Mouse (Mus musculus) cerebellum, adult 18-20 months (tissue): Measurements from ENCODE around the gene Smco3.
"Not testable (repeated sequence)": the region's sequence is repeated elsewhere in the genome, so short reads cannot be mapped to it uniquely, and the experiment has no call there.

ENCODE experiments used
- DNase-seq, 2 experiments: peaks; one replicate each; pipeline ENCODE4 v3.0.0; 2021

Gene Smco3

GRCm38 (mm10) chr6:136835352-136835751 is at the start of gene Smco3:
Gene Smco3, minus strand, starts transcription at chr6:136835452.
- DNase-seq = no peak

- DNase-seq = not testable (repeated sequence)
Observed at GRCm38 (mm10) chr6:136884766-136885165, 49.5 kb upstream of the Smco3 start.

GRCm38 (mm10) chr6:136883961-136884360 is 48.7 kb upstream of the Smco3 start:
- no peak for DNase-seq

DNA sequence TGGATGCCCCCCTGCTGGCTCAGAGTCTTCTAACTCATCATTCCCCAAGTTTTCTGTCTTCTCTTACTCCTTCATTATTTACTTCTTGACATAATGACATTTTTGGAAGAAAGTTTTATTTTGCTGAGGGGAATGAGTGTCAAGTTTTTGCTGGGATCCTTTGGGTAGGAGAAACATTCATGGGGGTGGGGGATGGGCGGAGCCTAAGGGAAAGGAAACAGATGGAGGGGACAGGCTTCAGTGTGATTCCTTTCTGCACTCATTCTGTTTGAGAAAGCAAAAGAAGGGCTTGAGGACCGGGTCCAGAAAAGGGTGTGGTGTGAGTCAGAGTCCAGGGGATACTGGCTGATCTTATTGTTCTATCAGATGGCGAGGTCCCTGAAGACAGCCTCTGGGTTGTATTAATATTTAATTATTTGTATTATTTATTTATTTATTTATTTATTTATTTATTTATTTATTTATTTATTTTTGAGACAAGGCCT is 48.2 kb upstream of the Smco3 start:
- DNase-seq = no peak

- DNase-seq = no peak
Observed at GRCm38 (mm10) chr6:136881678-136882077, 46.4 kb upstream of the Smco3 start.

DNA sequence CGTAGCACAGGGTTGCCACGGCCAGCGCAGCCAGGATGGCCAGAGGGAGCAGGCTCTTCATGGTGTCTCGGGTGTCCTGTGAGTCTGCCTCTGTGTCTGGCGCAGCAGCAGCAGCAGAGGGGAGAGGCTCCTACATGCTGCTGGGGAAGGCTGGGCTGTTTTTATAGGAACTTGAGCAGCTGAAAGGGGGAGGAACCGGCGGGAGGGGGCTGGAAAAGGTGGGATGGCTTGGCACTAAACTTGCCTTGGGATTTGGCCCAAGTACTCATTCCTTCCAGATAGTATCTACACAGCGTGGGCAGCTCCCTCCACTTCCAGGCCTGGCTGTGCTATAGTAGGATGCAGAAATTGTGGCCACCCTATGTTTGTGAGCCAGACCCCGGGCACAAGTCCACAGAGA is 40.4 kb upstream of the Smco3 start, which contains the start of gene Mgp:
Gene Mgp, minus strand, starts transcription at position 154 of the 400 bp plus-strand sequence.
- DNase-seq = no peak

GRCm38 (mm10) chr6:136874599-136874998 is 39.3 kb upstream of the Smco3 start:
- no peak for DNase-seq

- no peak for DNase-seq
Observed at GRCm38 (mm10) chr6:136868921-136869320, 33.7 kb upstream of the Smco3 start.

GRCm38 (mm10) chr6:136866150-136866549 is 30.9 kb upstream of the Smco3 start:
- DNase-seq = no peak

DNA sequence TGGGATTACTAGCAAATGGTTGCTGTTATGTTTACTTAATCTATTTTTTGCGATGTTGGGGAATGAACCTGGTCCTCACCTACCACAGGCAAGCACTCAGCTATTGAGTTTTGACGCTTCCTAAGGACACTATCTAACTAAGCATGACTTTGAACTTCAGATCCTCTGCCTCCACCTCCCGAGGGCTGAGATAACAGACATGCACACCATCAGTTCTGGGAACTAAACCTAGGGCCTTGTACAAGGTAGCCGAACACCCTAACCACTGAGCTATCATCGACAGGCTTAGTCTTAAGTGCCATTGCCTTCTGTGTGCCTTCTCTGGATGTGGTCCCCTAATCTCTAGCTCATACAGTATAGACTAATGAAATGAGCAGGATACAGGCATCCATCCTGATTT is 30.1 kb upstream of the Smco3 start:
- no peak for DNase-seq

DNA sequence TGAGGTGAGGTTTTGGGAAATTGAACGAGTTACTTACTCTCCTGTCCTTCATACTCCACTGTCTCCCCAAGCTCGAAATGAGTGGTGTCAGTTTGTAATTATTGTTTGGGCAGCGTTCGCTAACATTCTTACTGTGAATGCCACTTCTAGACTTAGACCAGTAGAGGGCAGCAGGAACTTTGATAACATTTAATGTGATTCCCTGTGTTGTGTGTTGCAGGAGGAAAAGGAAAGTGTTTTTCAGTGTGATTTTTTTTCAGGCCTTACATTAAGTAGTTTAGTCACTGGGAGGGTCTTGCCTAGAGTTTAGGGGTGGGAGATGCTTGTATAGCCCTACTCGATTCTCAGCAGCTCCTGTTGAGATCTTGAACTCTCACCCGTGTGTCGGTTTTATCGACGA is 25.8 kb upstream of the Smco3 start:
- DNase-seq = peak in 1 of 2 experiments; percentile 6

GRCm38 (mm10) chr6:136858420-136858819 is 23.2 kb upstream of the Smco3 start:
- no peak for DNase-seq

GRCm38 (mm10) chr6:136857873-136858260 is 22.6 kb upstream of the Smco3 start:
- no peak for DNase-seq

DNA sequence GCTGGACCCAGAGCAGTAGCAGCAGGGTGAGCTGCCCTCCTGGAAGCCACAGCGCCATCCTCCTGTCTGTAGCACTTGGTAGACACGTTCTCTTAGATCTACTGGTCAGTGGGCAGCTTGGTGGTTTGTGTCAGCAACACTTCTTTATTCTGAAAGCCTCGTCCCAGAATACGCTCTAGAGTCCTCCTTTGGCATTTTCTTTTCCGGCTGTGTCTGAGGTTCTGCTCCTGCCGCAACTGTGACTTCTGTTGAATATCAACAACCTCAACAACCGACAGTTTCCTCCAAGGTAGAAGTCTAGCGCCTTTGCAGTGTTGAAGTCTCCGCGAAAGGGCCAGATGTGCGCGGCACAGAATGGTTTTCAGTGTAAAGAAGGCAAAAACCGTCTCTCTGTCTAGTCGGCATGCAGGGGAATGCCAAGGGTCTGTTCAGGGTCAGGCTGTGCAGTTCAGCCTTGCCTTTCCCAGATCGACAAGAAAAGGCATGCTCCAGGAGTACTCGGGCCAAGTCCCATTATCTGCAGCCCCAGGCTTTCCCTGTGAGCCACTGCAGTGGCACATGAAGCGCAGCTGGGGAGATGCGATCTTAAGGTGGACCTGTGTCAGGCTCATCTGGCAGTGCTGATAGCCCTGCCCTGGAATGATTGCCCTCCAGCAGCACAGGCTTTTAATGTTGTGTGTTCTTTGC is 22.1 kb upstream of the Smco3 start, which contains the start of gene Art4:
Gene Art4, minus strand, starts transcription at position 548 of the 687 bp plus-strand sequence.
- DNase-seq = no peak

GRCm38 (mm10) chr6:136856071-136856636 is 20.9 kb upstream of the Smco3 start:
- DNase-seq = no peak

DNA sequence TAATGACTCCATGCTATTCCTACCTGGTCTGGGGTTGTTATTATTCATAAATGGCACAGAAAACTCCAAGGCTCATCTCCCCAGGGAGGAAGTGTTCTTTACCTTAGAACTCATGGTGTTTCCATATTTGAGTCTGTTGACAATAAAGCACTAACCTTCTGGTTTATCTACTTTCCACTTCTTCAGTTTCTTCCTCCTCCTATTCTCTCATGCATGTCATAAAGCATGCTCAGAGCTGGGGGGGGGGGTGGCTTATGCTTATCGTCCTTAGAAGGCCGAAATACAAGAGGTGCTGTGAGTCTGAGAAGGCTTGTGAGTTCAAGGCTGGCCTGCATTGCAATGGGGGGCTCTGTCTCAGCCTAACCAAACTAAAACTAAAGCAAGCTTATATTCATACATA is 19.9 kb upstream of the Smco3 start:
- no peak for DNase-seq

GRCm38 (mm10) chr6:136854361-136854781 is 19.1 kb upstream of the Smco3 start:
- DNase-seq = no peak

DNA sequence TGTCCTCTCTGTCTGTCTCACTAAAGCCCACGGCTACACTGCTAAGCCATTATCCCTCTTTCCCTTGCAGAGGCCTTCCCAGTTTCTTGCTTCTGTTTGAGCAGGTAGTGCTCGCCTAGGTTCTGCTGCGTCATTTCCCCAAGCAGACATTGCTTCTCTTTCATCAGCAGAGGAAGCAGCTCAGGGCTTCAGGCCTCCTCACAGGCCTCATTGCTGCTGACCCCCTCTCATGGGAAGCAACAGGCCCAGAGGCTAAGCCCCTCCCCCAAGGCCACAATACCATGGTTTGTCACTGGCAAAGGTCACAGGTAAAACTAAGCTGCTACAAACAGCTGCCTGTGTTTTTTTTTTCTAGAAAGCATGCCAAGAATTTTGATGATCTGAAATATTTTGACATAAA is 17.5 kb upstream of the Smco3 start:
- no peak for DNase-seq

GRCm38 (mm10) chr6:136852348-136852747 is 17.1 kb upstream of the Smco3 start:
- no peak for DNase-seq

DNA sequence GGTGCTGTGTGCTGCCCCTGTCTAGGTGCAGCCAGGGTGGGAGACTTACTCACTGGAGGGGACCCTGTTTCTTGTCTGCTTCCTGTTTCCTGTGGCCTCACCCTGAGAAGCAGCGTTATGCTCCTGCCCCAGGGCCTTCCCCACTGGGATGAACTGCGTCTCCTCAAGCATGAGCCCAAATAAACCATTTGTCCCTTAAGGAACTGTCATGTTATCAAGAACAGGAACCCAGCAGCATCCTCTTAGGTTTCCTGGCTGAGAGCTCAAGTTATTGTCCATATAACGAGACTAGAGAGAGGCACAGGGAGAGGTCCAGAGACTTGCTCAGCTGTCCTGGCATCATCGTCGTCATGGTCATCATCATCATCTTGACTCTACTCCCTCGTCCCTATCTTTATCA is 15.0 kb upstream of the Smco3 start:
- DNase-seq = no peak

- DNase-seq = no peak
Observed at GRCm38 (mm10) chr6:136848971-136849370, 13.7 kb upstream of the Smco3 start.

DNA sequence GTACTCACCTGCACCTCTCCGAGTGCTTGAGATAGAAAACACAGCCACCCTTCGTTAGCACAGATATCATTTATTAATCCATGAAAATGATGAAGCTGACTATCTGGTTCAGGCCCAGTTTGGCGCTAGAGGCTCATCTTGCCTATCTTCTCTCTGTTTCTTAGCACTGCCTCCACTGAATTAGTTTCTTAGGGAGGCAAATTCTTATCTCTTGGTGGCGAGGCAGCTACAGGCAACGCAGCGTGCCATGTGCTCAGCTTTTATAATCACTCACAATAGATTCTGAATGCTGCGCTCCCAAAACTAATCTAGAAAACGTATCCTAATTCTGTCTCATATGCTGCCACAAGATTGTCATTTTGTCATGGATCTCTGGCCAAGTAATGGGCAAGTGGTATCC is 13.1 kb upstream of the Smco3 start:
- DNase-seq = no peak

GRCm38 (mm10) chr6:136847790-136848189 is 12.5 kb upstream of the Smco3 start:
- DNase-seq = peak; percentile 22 to 37

- no peak for DNase-seq
Observed at GRCm38 (mm10) chr6:136847267-136847666, 12.0 kb upstream of the Smco3 start.
